Mouse (Mus musculus): ENCODE results near the gene Cep131. TPM values are rescaled to one million over a fixed set of nuclear protein-coding genes. Genes with fewer than 3 reads are reported as not detected.

Gene Cep131
- total and polyA plus RNA-seq, 3 experiments: 2.3 to 20.9 (median 10.2) TPM

DNA sequence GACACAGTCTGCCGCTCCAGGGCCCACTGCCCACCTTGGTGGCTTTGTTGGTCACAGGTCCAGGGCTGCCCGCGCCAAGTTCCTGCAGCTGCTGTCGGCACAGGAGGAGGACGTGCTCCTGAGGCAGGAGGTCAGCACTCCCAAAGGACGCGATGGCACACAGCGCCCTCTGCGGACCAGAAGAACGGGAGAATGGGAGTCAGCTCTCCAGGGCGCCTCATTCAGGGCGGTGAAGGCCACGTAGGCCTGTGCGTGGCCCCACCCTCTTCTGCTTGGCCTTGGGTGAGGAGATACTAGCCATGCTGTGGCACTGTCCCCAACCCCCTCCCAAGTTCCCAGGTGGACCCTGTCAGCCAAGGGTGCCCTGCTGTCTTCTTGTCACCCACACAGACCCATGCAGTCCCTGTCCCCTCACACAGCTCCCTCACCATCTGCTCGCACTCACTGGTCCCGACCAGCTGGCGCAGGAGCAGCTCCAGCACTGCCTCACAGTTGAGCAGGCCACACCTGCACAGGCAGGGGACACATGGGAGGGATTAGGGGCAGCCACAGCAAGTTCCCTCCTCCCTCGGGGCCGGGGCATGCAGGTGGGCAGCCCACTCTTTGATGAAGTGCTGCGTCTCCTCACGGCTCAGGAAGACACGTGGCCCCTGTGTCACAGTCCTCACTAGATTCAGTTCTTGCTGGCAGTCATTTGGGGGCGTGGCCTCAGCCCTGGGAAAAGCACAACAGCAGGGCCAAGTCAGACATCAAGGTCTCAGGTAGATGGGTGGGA, 6.4 kb upstream of the Cep131 start:
- Histone ChIP-seq H3K9me3 (replicated peaks; ENCODE audit: low read length) (no peaks in the 10 kb centered on the region), H3K36me3 (replicated peaks in 1 of 2; ENCODE audit: control insufficient read depth in 1 of 2, insufficient read depth in 1 of 2, low read length in 1 of 2) (peaks cover 61 to 67% of the 10 kb centered on the region in 2 experiments), H3K4me2 (ENCODE audit: insufficient read depth, low read depth, poor library complexity, severe bottlenecking) (no peak overlapping the region), H3K9ac (ENCODE audit: insufficient read depth, low read depth) (no peak overlapping the region), H3K27me3 (replicated peaks) (no peaks in the 10 kb centered on the region), H3K4me1 (ENCODE audit: control insufficient read depth in 1 of 2, insufficient read depth in 2 of 2) (peaks cover 3 to 55% of the 10 kb centered on the region in 2 experiments), H3K4me3 (replicated peaks in 1 of 3; ENCODE audit: low read depth in 2 of 3, low read length in 2 of 3, poor library complexity in 1 of 3) (no peak overlapping the region), H3K27ac (ENCODE audit: insufficient read depth, low read depth) (no peak overlapping the region), H3K79me2 (replicated peaks; ENCODE audit: control insufficient read depth, extremely low read depth, insufficient read depth, poor library complexity, severe bottlenecking) (no peaks in the 10 kb centered on the region)
- TF ChIP-seq ZKSCAN1 (IDR thresholded peaks at IDR 0.05; ENCODE audit: borderline replicate concordance, low read depth, low read length) (no peak), USF2 (conservative IDR thresholded peaks at IDR 0.05; ENCODE audit: low read depth, low read length) (no peak), SIN3A (IDR thresholded peaks at IDR 0.05; ENCODE audit: low read length) (no peak), KAT2A (IDR thresholded peaks at IDR 0.05; ENCODE audit: insufficient replicate concordance, low read length) (no peak), RAD21 (IDR thresholded peaks at IDR 0.05; ENCODE audit: low read depth, low read length) (no peak), MEF2A (IDR thresholded peaks at IDR 0.05; ENCODE audit: borderline replicate concordance, low read depth, low read length) (no peak), TCF12 (IDR thresholded peaks at IDR 0.05; ENCODE audit: low read depth, low read length) (peak; percentile 42; the same call in 1 of the 2 replicates)
- DNase-seq (ENCODE audit: extremely low read depth): peak; percentile 45
- dilution Hi-C loops (cut with MboI; ENCODE audit: extremely low pct_ligation_motif_present, extremely low pct_unique_long_range_greater_than_20kb, low sequenced_read_pairs): no loop called here
- in situ Hi-C loops (cut with MboI; ENCODE audit: low pct_ligation_motif_present, low pct_unique_long_range_greater_than_20kb, low sequenced_read_pairs): loop anchor here (10.0 kb wide), 1 partner anchor 178 kb away; the partner anchor contains the start of gene Chmp6

DNA sequence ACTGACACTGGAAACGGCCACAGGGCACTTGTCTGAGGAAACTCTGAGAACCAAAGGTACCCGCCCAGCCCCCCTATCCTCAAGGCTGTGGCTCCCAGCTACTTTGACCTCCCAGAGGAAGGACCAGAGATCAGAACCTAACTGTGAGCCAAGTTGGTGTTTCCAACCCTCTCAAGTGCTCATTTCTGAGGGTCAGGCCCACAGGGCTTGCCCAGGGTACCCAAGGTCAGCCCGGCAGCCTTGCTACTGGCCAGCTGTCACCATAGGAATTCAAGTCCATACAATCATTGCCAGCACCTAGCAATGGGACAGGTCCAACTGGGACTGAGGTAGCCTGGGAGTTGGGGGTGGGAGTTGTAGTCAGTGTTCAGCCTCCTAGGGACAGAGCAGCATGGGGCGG, 4.0 kb upstream of the Cep131 start:
- no peak overlapping the region for H3K4me3 ChIP-seq (replicated peaks in 1 of 3; ENCODE audit: low read depth in 2 of 3, low read length in 2 of 3, poor library complexity in 1 of 3)
- H3K27ac ChIP-seq (ENCODE audit: insufficient read depth, low read depth): no peak overlapping the region
- TF ChIP-seq HCFC1 (IDR thresholded peaks at IDR 0.05; ENCODE audit: low read depth, low read length) (no peak), CHD1 (IDR thresholded peaks at IDR 0.05; ENCODE audit: low read depth, low read length) (no peak), BHLHE40 (IDR thresholded peaks at IDR 0.05; ENCODE audit: low read depth, low read length) (no peak), JUN (IDR thresholded peaks at IDR 0.05; ENCODE audit: insufficient read depth, low read depth, low read length) (no peak), ZC3H11A (IDR thresholded peaks at IDR 0.05; ENCODE audit: low read depth, low read length) (no peak), TCF12 (IDR thresholded peaks at IDR 0.05; ENCODE audit: low read depth, low read length) (no peak), SMC3 (IDR thresholded peaks at IDR 0.05; ENCODE audit: low read depth, low read length) (no peak), CHD2 (IDR thresholded peaks at IDR 0.05; ENCODE audit: low read length) (no peak)
- in situ Hi-C loops (cut with MboI; ENCODE audit: low pct_ligation_motif_present, low pct_unique_long_range_greater_than_20kb, low sequenced_read_pairs): loop anchor here (10.0 kb wide), 1 partner anchor 176 kb away; the partner anchor contains the start of gene Chmp6
- peaks cover 8 to 47% of the 10 kb centered on the region in 2 experiments for H3K4me1 ChIP-seq (ENCODE audit: control insufficient read depth in 1 of 2, insufficient read depth in 2 of 2)
- H3K9ac ChIP-seq (ENCODE audit: insufficient read depth, low read depth): no peak overlapping the region
- peaks cover 4% of the 10 kb centered on the region for H3K27me3 ChIP-seq (replicated peaks)
- no peak for DNase-seq (ENCODE audit: extremely low read depth)
- dilution Hi-C loops (cut with MboI; ENCODE audit: extremely low pct_ligation_motif_present, extremely low pct_unique_long_range_greater_than_20kb, low sequenced_read_pairs): no loop called here
- H3K4me2 ChIP-seq (ENCODE audit: insufficient read depth, low read depth, poor library complexity, severe bottlenecking): no peak overlapping the region
- peaks cover 51 to 54% of the 10 kb centered on the region in 2 experiments for H3K36me3 ChIP-seq (replicated peaks in 1 of 2; ENCODE audit: control insufficient read depth in 1 of 2, insufficient read depth in 1 of 2, low read length in 1 of 2)
- no peaks in the 10 kb centered on the region for H3K9me3 ChIP-seq (replicated peaks; ENCODE audit: low read length)
- H3K79me2 ChIP-seq (replicated peaks; ENCODE audit: control insufficient read depth, extremely low read depth, insufficient read depth, poor library complexity, severe bottlenecking): no peaks in the 10 kb centered on the region

Data from CH12.LX (cell line).